Mouse (Mus musculus) erythroblast, embryonic 14.5 days (primary cell): Measurements from ENCODE around the gene Gng11. TPM values are rescaled to one million over a fixed set of nuclear protein-coding genes. Genes with fewer than 3 reads are reported as not detected.

Source experiments
- H3K27me3 ChIP-seq: 2 replicates; pipeline ENCODE4 v1.6.1; 2012; ENCODE audit warnings: inconsistent platforms; ENCODE audit not compliant: control insufficient read depth
- H3K36me3 ChIP-seq: 2 replicates; pipeline ENCODE4 v1.6.1; 2012; ENCODE audit warnings: mild to moderate bottlenecking, inconsistent platforms; ENCODE audit not compliant: control insufficient read depth
- H3K4me1 ChIP-seq: 2 replicates; pipeline ENCODE4 v1.6.1; 2012; ENCODE audit warnings: inconsistent platforms; ENCODE audit not compliant: control insufficient read depth
- H3K4me3 ChIP-seq: replicated peaks from 2 replicates; pipeline ENCODE3; 2012; ENCODE audit warnings: moderate library complexity, mild to moderate bottlenecking, inconsistent platforms
- H3K9me3 ChIP-seq: 2 replicates; pipeline ENCODE4 v1.6.1; 2012; ENCODE audit warnings: low read length, inconsistent platforms, mixed read lengths; ENCODE audit not compliant: control insufficient read depth
- GATA1 ChIP-seq: IDR thresholded peaks from 2 replicates; pipeline ENCODE4 v1.6.1; 2012; ENCODE audit warnings: low read length, inconsistent platforms, mixed read lengths
- TAL1 ChIP-seq: IDR thresholded peaks from 3 replicates; pipeline ENCODE4 v1.6.1; 2012; ENCODE audit warnings: low read length, inconsistent platforms, mixed read lengths
- polyA plus RNA-seq: library from polyadenylated mRNA; stranded (reverse); fragments of >175 nt; gene quantifications from 2 replicates; pipeline ENCODE4 v1.2.3, GENCODE M21; 2012

Gene Gng11
- polyA plus RNA-seq, 1 experiment, result 0.06 TPM

GRCm38 (mm10) chr6:4052843-4053242 lies 49.1 kb downstream of the Gng11 start:
- Histone ChIP-seq H3K4me3 (no peak overlapping the region), H3K9me3 (no peaks in the 10 kb centered on the region), H3K27me3 (no peaks in the 10 kb centered on the region), H3K36me3 (no peaks in the 10 kb centered on the region), H3K4me1 (no peaks in the 10 kb centered on the region)
- TF ChIP-seq TAL1 (no peak), GATA1 (no peak)

GRCm38 (mm10) chr6:4054387-4054786 lies 50.7 kb downstream of the Gng11 start:
- Histone ChIP-seq H3K9me3 (no peaks in the 10 kb centered on the region), H3K27me3 (no peaks in the 10 kb centered on the region), H3K4me1 (no peaks in the 10 kb centered on the region), H3K4me3 (no peak overlapping the region), H3K36me3 (no peaks in the 10 kb centered on the region)
- TF ChIP-seq GATA1 (no peak), TAL1 (no peak)

Other genes with a start within 250 kb of the Gng11 start
- not detected in 2 replicates for gene Calcr, start 239.2 kb upstream of the Gng11 start, polyA plus RNA-seq
- not detected in 2 replicates for gene Tfpi2, start 15.0 kb upstream of the Gng11 start, polyA plus RNA-seq
- gene Gngt1, start 10.1 kb upstream of the Gng11 start, polyA plus RNA-seq, result not detected in 2 replicates
- gene Bet1, start 83.1 kb downstream of the Gng11 start, polyA plus RNA-seq, result 2.0 and 2.3 TPM in 2 replicates